Mouse (Mus musculus) liver, embryonic 14.5 days (tissue): ENCODE measurements around the gene Gm266.

Experiments
- CTCF ChIP-seq: IDR thresholded peaks from 2 replicates; pipeline ENCODE4 v1.5.1; 2016; ENCODE audit warnings: antibody characterized with exemption, low read depth, control low read depth
- EP300 ChIP-seq: IDR thresholded peaks from 2 replicates; pipeline ENCODE4 v1.6.1; 2016; ENCODE audit warnings: antibody characterized with exemption, low read depth

DNA sequence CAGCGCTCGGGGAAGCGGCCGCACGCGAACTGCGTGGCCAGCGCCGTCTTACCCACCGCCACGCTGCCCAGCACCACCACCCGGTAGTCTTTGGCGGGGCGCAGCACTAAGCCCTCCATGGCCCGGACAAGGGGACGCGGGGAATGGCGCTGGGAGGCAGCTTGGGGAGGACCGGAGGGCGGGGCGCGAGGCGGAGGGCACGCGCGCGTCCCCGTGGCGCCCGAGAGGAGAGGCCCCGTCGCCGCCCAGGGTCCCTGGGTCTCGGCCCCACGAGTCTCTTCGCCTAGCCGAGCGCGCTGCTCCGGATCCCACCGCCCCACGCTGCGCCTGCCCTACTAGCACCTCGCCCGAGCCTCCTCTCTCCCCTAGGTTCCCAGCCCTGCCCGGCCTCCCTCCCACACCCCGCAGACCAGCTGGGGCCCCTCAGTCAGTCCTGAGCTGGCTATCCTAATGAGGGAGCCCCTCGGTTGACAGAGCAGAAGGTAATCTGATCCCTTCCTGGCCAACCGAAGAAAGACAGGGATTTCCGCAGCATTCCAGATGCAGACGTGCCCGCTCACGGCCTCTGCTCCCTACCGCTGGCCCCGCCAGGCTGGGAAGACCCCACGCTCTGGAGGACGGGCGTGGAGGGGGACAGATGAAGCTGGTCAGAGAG, at the start of gene Gm266:
- TF ChIP-seq CTCF (no peak), EP300 (no peak)
